Mouse (Mus musculus) adrenal gland, postnatal 36 days (tissue): ENCODE measurements around the gene Medag. TPM values are rescaled to one million over a fixed set of nuclear protein-coding genes. Genes with fewer than 3 reads are reported as not detected.
A peak's percentile ranks its signal among the peaks of the same experiment; 100 is the strongest.

Source experiments
- DNase-seq, 2 experiments: peaks; one replicate each; pipeline ENCODE4 v3.0.0; 2021; ENCODE audit warnings: mixed read lengths in 1 of 2
- total RNA-seq, 2 experiments: library from RNA; stranded (reverse); gene quantifications; 2 replicates each; pipeline ENCODE4 v1.2.3; 2021

The Medag gene
- total RNA-seq, 2 experiments from 2014 or later, result 3.8 to 9.1 TPM

- peak; percentile 19 to 47 for DNase-seq
Measured at GRCm38 (mm10) chr5:149428810-149429255, 17.3 kb downstream of the Medag start.

- no peak for DNase-seq
Measured at GRCm38 (mm10) chr5:149429541-149429940, 18.0 kb downstream of the Medag start.

- DNase-seq, result no peak
Measured at GRCm38 (mm10) chr5:149430943-149431342, 19.4 kb downstream of the Medag start.

- no peak for DNase-seq
Measured at GRCm38 (mm10) chr5:149433618-149434017, 22.1 kb downstream of the Medag start.

- DNase-seq, result no peak
Measured at GRCm38 (mm10) chr5:149434141-149434690, 22.7 kb downstream of the Medag start.

GRCm38 (mm10) chr5:149436541-149436940, 25.0 kb downstream of the Medag start:
- DNase-seq, result no peak

GRCm38 (mm10) chr5:149437150-149437549, 25.6 kb downstream of the Medag start:
- no peak for DNase-seq

GRCm38 (mm10) chr5:149439531-149440179, 28.1 kb downstream of the Medag start, which contains the start of gene Tex26:
Tex26 (plus strand) TSS chr5:149439660.
- peak; percentile 65 to 77 for DNase-seq

- peak; percentile 48 to 57 for DNase-seq
Measured at GRCm38 (mm10) chr5:149440180-149440573, 28.6 kb downstream of the Medag start.

GRCm38 (mm10) chr5:149441646-149442276, 30.2 kb downstream of the Medag start:
- no peak for DNase-seq

- no peak for DNase-seq
Measured at GRCm38 (mm10) chr5:149442277-149442660, 30.7 kb downstream of the Medag start.

- DNase-seq, result no peak
Measured at GRCm38 (mm10) chr5:149444451-149444850, 32.9 kb downstream of the Medag start.

- no peak for DNase-seq
Measured at GRCm38 (mm10) chr5:149446495-149446894, 34.9 kb downstream of the Medag start.

- DNase-seq, result no peak
Measured at GRCm38 (mm10) chr5:149447733-149448132, 36.2 kb downstream of the Medag start.

GRCm38 (mm10) chr5:149449406-149449805, 37.9 kb downstream of the Medag start:
- no peak for DNase-seq

- no peak for DNase-seq
Measured at GRCm38 (mm10) chr5:149451209-149451681, 39.7 kb downstream of the Medag start.

- peak; percentile 78 to 84 for DNase-seq
Measured at GRCm38 (mm10) chr5:149454281-149454680, 42.7 kb downstream of the Medag start.

GRCm38 (mm10) chr5:149456544-149456943, 45.0 kb downstream of the Medag start:
- DNase-seq, result no peak

GRCm38 (mm10) chr5:149462071-149462470, 50.5 kb downstream of the Medag start:
- no peak for DNase-seq

GRCm38 (mm10) chr5:149465305-149465704, 53.8 kb downstream of the Medag start:
- no peak for DNase-seq

GRCm38 (mm10) chr5:149474142-149474541, 62.6 kb downstream of the Medag start:
- no peak for DNase-seq

- DNase-seq, result no peak
Measured at GRCm38 (mm10) chr5:149474701-149475468, 63.3 kb downstream of the Medag start.
